Mouse (Mus musculus) layer of hippocampus, adult 18-20 months (tissue): ENCODE measurements around the gene Pou3f1. TPM values are rescaled to one million over a fixed set of nuclear protein-coding genes. Genes with fewer than 3 reads are reported as not detected.

Experiments used
- DNase-seq, 2 experiments: peaks; one replicate each; pipeline ENCODE4 v3.0.0; 2022; ENCODE audit warnings: low spot score in 2 of 2
- total RNA-seq, 2 experiments: library from RNA; stranded (reverse); gene quantifications; 2 replicates each; pipeline ENCODE4 v1.2.3; 2021

Gene Pou3f1
- total RNA-seq, 2 experiments from 2014 or later = 49.2 to 54.0 TPM

DNA sequence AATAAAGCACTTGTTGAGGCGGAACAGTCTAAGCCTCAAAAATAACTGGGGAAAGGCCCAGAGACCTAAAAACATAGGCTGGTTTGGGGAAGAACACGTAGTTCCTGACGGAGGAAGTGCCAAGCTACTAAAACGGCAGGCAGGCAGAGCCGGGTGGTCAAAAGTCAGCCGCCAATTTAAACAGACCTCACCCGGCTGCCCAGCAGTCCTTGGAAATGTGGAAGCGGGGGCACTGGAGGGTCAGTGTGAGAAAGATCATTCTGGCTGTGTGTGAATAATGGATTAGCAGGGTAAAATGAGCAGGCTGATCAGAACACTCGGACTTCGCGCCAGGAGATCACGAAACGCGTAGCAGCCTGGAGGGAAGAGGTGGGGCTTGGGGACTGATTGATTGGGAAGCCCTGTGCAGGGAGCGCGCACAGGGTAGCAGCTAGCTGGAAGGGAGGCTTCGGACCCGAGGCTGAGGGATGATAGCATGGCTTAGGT, 53.4 kb downstream of the Pou3f1 start:
- DNase-seq = no peak

Other genes starting within 250 kb of the Pou3f1 start
- gene 3100002H09Rik, start 46.0 kb upstream of the Pou3f1 start, total RNA-seq = 1 to 10 TPM in 1 of 2 experiments, under 1 TPM in 1; 0.66 to 1.3 TPM
- gene Utp11, start 36.8 kb downstream of the Pou3f1 start, total RNA-seq = 10 to 100 TPM; 16.8 to 18.1 TPM
- gene Fhl3, start 43.9 kb downstream of the Pou3f1 start, total RNA-seq = 1 to 10 TPM; 1.2 to 1.4 TPM
- gene Sf3a3, start 58.0 kb downstream of the Pou3f1 start, total RNA-seq = 10 to 100 TPM; 35.0 TPM
- gene Inpp5b, start 85.0 kb downstream of the Pou3f1 start, total RNA-seq = 10 to 100 TPM; 42.9 to 47.1 TPM
- 10 to 100 TPM; 26.0 to 29.3 TPM for gene Mtf1, start 145.3 kb downstream of the Pou3f1 start, total RNA-seq
- gene Yrdc, start 193.9 kb downstream of the Pou3f1 start, total RNA-seq = 10 to 100 TPM; 34.3 to 36.6 TPM
- 10 to 100 TPM; 79.5 to 89.0 TPM for gene 1110065P20Rik, start 194.4 kb downstream of the Pou3f1 start, total RNA-seq
- 10 to 100 TPM; 51.5 to 52.1 TPM for gene Maneal, start 205.4 kb downstream of the Pou3f1 start, total RNA-seq
- gene Epha10, start 224.1 kb downstream of the Pou3f1 start, total RNA-seq = 10 to 100 TPM; 39.0 to 42.3 TPM